Mouse (Mus musculus): ENCODE results near the gene Taf3. TPM values are rescaled to one million over a fixed set of nuclear protein-coding genes. Genes with fewer than 3 reads are reported as not detected.

Gene Taf3
- total and polyA plus RNA-seq, 3 experiments: 7.1 to 13.3 (median 10.6) TPM

GRCm38 (mm10) chr2:9958011-9958410 lies 90.4 kb downstream of the Taf3 start:
- DNase-seq: no peak

GRCm38 (mm10) chr2:9956546-9956945 lies 91.8 kb downstream of the Taf3 start:
- DNase-seq: no peak

- DNase-seq: no peak
Measured at GRCm38 (mm10) chr2:9955576-9956535, 92.5 kb downstream of the Taf3 start.

GRCm38 (mm10) chr2:9946739-9947138 lies 101.7 kb downstream of the Taf3 start:
- no peak for DNase-seq

- no peak for DNase-seq
Measured at GRCm38 (mm10) chr2:9945611-9946010, 102.8 kb downstream of the Taf3 start.

GRCm38 (mm10) chr2:9943011-9943410 lies 105.4 kb downstream of the Taf3 start:
- DNase-seq: no peak

GRCm38 (mm10) chr2:9939250-9939649 lies 109.1 kb downstream of the Taf3 start:
- no peak for DNase-seq

GRCm38 (mm10) chr2:9935965-9936364 lies 112.4 kb downstream of the Taf3 start:
- no peak for DNase-seq

- no peak for DNase-seq
Measured at GRCm38 (mm10) chr2:9926905-9927283, 121.5 kb downstream of the Taf3 start.

GRCm38 (mm10) chr2:9926194-9926904 lies 122.0 kb downstream of the Taf3 start:
- no peak for DNase-seq

- DNase-seq: peak; percentile 37
Measured at GRCm38 (mm10) chr2:9918691-9919471, 129.5 kb downstream of the Taf3 start.

GRCm38 (mm10) chr2:9917602-9918001 lies 130.8 kb downstream of the Taf3 start:
- DNase-seq: no peak

- DNase-seq: no peak
Measured at GRCm38 (mm10) chr2:9905995-9906394, 142.4 kb downstream of the Taf3 start.

GRCm38 (mm10) chr2:9903854-9904560 lies 144.4 kb downstream of the Taf3 start:
- no peak for DNase-seq

- DNase-seq: no peak
Measured at GRCm38 (mm10) chr2:9897846-9898245, 150.6 kb downstream of the Taf3 start.

- no peak for DNase-seq
Measured at GRCm38 (mm10) chr2:9896097-9896770, 152.2 kb downstream of the Taf3 start.

- no peak for DNase-seq
Measured at GRCm38 (mm10) chr2:9894836-9895593, 153.4 kb downstream of the Taf3 start.

GRCm38 (mm10) chr2:9893272-9893953 lies 155.0 kb downstream of the Taf3 start:
- DNase-seq: no peak

- no peak for DNase-seq
Measured at GRCm38 (mm10) chr2:9892541-9892940, 155.9 kb downstream of the Taf3 start.

- DNase-seq: no peak
Measured at GRCm38 (mm10) chr2:9890906-9891305, 157.5 kb downstream of the Taf3 start.
